19 mouse cellular contexts compared by ENCODE assay signal in genomic region chr2:180269329-180269728, GRCm38 (mm10). TPM values are rescaled to one million over a fixed set of nuclear protein-coding genes. Genes with fewer than 3 reads are reported as not detected.
"Had no signal": no experiment of that assay in that cellular context is flagged by ENCODE, and none has a peak within 500 bp of the region (broad histone marks: within the 10 kb centered on the region; RNA-seq: fewer than 3 reads in every experiment).

No protein-coding gene starts in this region.

- H3K9ac ChIP-seq: neural tube, embryonic 13.5 days; neural tube, embryonic 15.5 days; stomach, embryonic 15.5 days had no signal

- H3K4me3 ChIP-seq: neural tube, embryonic 13.5 days; neural tube, embryonic 15.5 days; stomach, embryonic 15.5 days had no signal

- DNase-seq: retina, postnatal 1 day; right cerebral cortex, adult 18-20 months; right cerebral cortex, postnatal 14 days; right cerebral cortex, postnatal 25 days; right cerebral cortex, postnatal 4 days; spleen, adult 18-20 months; thymus, adult 18-20 months; thymus, adult 2 months; thymus, postnatal 14 days; thymus, postnatal 25 days; thymus, postnatal 36 days; thymus, postnatal 4 days had no signal

- H3K27me3 ChIP-seq: neural tube, embryonic 15.5 days; stomach, embryonic 15.5 days had no signal

- H3K9me3 ChIP-seq: neural tube, embryonic 13.5 days; neural tube, embryonic 15.5 days; stomach, embryonic 15.5 days had no signal

- H3K27ac ChIP-seq: neural tube, embryonic 13.5 days; neural tube, embryonic 15.5 days; stomach, embryonic 15.5 days; stomach, postnatal 0 days had no signal

- H3K4me2 ChIP-seq: neural tube, embryonic 13.5 days; neural tube, embryonic 15.5 days; stomach, embryonic 15.5 days had no signal

RNA-seq across cellular contexts. Expression of gene Rbbp8nl, which starts 20.4 kb away (rescaled TPM):
- polyA plus RNA-seq: neural tube, embryonic 13.5 days; neural tube, embryonic 14.5 days; neural tube, embryonic 15.5 days; spleen, adult 2 months; testis, adult 2 months had no signal
